ENCODE assay signal across 9 mouse cellular contexts in the genomic region with DNA sequence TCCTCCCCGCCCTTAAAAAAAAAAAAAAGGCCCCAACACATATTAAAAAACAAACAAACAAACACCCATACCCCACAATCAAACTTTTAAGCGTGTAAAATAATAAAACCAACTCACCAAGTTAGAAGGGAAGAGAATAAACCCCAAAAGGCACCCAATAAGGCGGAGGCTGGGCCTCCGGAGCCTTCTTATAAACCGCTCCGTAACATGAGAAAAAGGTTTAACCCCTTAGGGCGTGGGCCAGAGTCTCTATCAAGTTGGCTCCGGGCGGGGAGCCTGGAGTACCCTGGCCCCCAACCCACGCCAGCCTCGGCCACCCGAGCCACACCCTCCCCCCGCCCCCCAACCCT. TPM values are rescaled to one million over a fixed set of nuclear protein-coding genes. Genes with fewer than 3 reads are reported as not detected.
DNase-seq lines count a peak whose midpoint lies in the region; ATAC-seq and TF ChIP-seq lines count a peak whose summit lies in the region.
"Had no signal": no experiment of that assay in that cellular context is flagged by ENCODE, and none has a peak within 500 bp of the region (broad histone marks: within the 10 kb centered on the region; RNA-seq: fewer than 3 reads in every experiment).

No protein-coding gene starts in this region.

- H3K4me2 ChIP-seq in heart, embryonic 14.5 days (ENCODE audit: low read length), result peak overlapping the region; percentile 94
- H3K4me2 ChIP-seq in forebrain, embryonic 15.5 days (replicated peaks), result peak overlapping the region; percentile 86
- peak overlapping the region; percentile 95 for H3K4me2 ChIP-seq in liver, postnatal 0 days (ENCODE audit: low read depth, low read length)

- intact Hi-C loops in heart, postnatal 25 days (cut with DNase I), result no loop called here

- in situ Hi-C loops in ES-E14 (cut with MboI; ENCODE audit: low sequenced_read_pairs in 2 of 2, unreplicated experiment in 2 of 2), result no loop called here

- H3K4me3 ChIP-seq in heart, embryonic 14.5 days (ENCODE audit: control insufficient read depth in 1 of 2, insufficient read depth in 1 of 2, low read depth in 1 of 2, low read length in 2 of 2), result peak overlapping the region; percentile 73 to 97
- H3K4me3 ChIP-seq in ES-E14 (ENCODE audit: insufficient read depth in 1 of 2, low read depth in 1 of 2, low read length in 2 of 2, poor library complexity in 1 of 2, severe bottlenecking in 1 of 2), result peak overlapping the region; percentile 83 to 97
- H3K4me3 ChIP-seq in forebrain, embryonic 15.5 days, result peak overlapping the region; percentile 89
- peak overlapping the region; percentile 79 for H3K4me3 ChIP-seq in liver, postnatal 0 days (ENCODE audit: low read depth, low read length)

- peaks cover 9 to 16% of the 10 kb centered on the region in 2 experiments; a peak in 3 of 4 replicates for H3K4me1 ChIP-seq in heart, embryonic 14.5 days (ENCODE audit: control insufficient read depth in 2 of 2, insufficient read depth in 2 of 2, low read length in 2 of 2)
- peaks cover 2 to 19% of the 10 kb centered on the region in 2 experiments; a peak in 1 of 4 replicates for H3K4me1 ChIP-seq in ES-E14 (ENCODE audit: control insufficient read depth in 2 of 2, insufficient read depth in 2 of 2, low read length in 2 of 2, poor library complexity in 1 of 2)
- peaks cover 29% of the 10 kb centered on the region for H3K4me1 ChIP-seq in forebrain, embryonic 15.5 days
- peaks cover 28% of the 10 kb centered on the region for H3K4me1 ChIP-seq in liver, postnatal 0 days (ENCODE audit: insufficient read depth)

- no peak for TF ChIP-seq CTCF in liver, postnatal 0 days (IDR thresholded peaks at IDR 0.05; ENCODE audit: low read depth)

- H3K27me3 ChIP-seq in heart, embryonic 14.5 days (ENCODE audit: control insufficient read depth, insufficient read depth, low read length), result no peaks in the 10 kb centered on the region
- H3K27me3 ChIP-seq in forebrain, embryonic 15.5 days, result no peaks in the 10 kb centered on the region
- H3K27me3 ChIP-seq in liver, postnatal 0 days (ENCODE audit: insufficient read depth, low read length), result no peaks in the 10 kb centered on the region

- no peak for ATAC-seq in heart, embryonic 14.5 days (ENCODE audit: insufficient number of reproducible peaks, insufficient read depth, low FRiP score, low read depth)
- no peak; the same call in 1 of the 2 replicates for ATAC-seq in forebrain, embryonic 15.5 days (replicated peaks)
- ATAC-seq in liver, postnatal 0 days, result no peak; the same call in 1 of the 2 replicates

- WGBS in heart, embryonic 14.5 days, result under 1% methylated on average over 13 of the region's 13 CpGs
- under 1% methylated on average over 13 of the region's 13 CpGs for WGBS in forebrain, embryonic 15.5 days
- WGBS in liver, postnatal 0 days (ENCODE audit: insufficient replicate concordance), result under 1% methylated on average over 13 of the region's 13 CpGs

- H3K9me3 ChIP-seq in heart, embryonic 14.5 days (ENCODE audit: control insufficient read depth, low read length), result no peaks in the 10 kb centered on the region
- no peaks in the 10 kb centered on the region for H3K9me3 ChIP-seq in ES-E14 (ENCODE audit: control insufficient read depth, insufficient read depth, low read depth, low read length)
- H3K9me3 ChIP-seq in forebrain, embryonic 15.5 days, result no peaks in the 10 kb centered on the region
- no peaks in the 10 kb centered on the region for H3K9me3 ChIP-seq in liver, postnatal 0 days (ENCODE audit: low read length)

- no peak; the same call in 1 of the 2 replicates for TF ChIP-seq EP300 in liver, postnatal 0 days (IDR thresholded peaks at IDR 0.05; ENCODE audit: low read depth)

- no peak for DNase-seq in heart, postnatal 25 days (ENCODE audit: low spot score)
- no peak for DNase-seq in ES-E14 (ENCODE audit: low read depth, low spot score)
- DNase-seq in liver, postnatal 0 days, result no peak
- DNase-seq in adrenal gland, adult 18-20 months (ENCODE audit: low spot score in 2 of 2), result no peak
- no peak for DNase-seq in adrenal gland, adult 2 months
- no peak for DNase-seq in gastrocnemius, postnatal 10 days

- H3K27ac ChIP-seq in heart, embryonic 14.5 days (replicated peaks in 1 of 2; ENCODE audit: control insufficient read depth in 1 of 2, insufficient read depth in 1 of 2, low read depth in 2 of 2, low read length in 2 of 2), result peak overlapping the region; percentile 29 to 83; a peak in 3 of 4 replicates
- peak overlapping the region; percentile 41; the same call in 1 of the 2 replicates for H3K27ac ChIP-seq in ES-E14 (ENCODE audit: insufficient read depth, low read depth, low read length, poor library complexity, severe bottlenecking)
- H3K27ac ChIP-seq in forebrain, embryonic 15.5 days (replicated peaks), result peak overlapping the region; percentile 94
- peak overlapping the region; percentile 99 for H3K27ac ChIP-seq in liver, postnatal 0 days (ENCODE audit: low read depth)

- no peaks in the 10 kb centered on the region for H3K36me3 ChIP-seq in heart, embryonic 14.5 days (ENCODE audit: control insufficient read depth, insufficient read depth, low read length)
- H3K36me3 ChIP-seq in ES-E14 (ENCODE audit: control insufficient read depth, insufficient read depth, low read length, poor library complexity, severe bottlenecking), result no peaks in the 10 kb centered on the region; the same call in 1 of the 2 replicates
- H3K36me3 ChIP-seq in forebrain, embryonic 15.5 days, result no peaks in the 10 kb centered on the region
- H3K36me3 ChIP-seq in liver, postnatal 0 days (replicated peaks; ENCODE audit: insufficient read depth, low read length), result no peaks in the 10 kb centered on the region; the same call in 1 of the 2 replicates

- H3K9ac ChIP-seq in heart, embryonic 14.5 days (ENCODE audit: low read length), result peak overlapping the region; percentile 83
- H3K9ac ChIP-seq in ES-E14 (ENCODE audit: insufficient read depth, low read depth, low read length, poor library complexity, severe bottlenecking), result peak overlapping the region; percentile 89
- peak overlapping the region; percentile 80 for H3K9ac ChIP-seq in forebrain, embryonic 15.5 days (replicated peaks)
- H3K9ac ChIP-seq in liver, postnatal 0 days (replicated peaks), result peak overlapping the region; percentile 86

TF ChIP-seq in ES-E14, 5 proteins besides CTCF, POLR2A, EP300 and RAD21:
- TF ChIP-seq MAFK (IDR thresholded peaks at IDR 0.05; ENCODE audit: insufficient read depth, low read depth, low read length) (no peak), HCFC1 (IDR thresholded peaks at IDR 0.05; ENCODE audit: borderline replicate concordance, insufficient read depth, low read length) (no peak), ZNF384 (IDR thresholded peaks at IDR 0.05; ENCODE audit: low read depth, low read length) (0 out of 2 replicates have a peak, but pooled peaks have one; percentile 30)

RNA-seq across cellular contexts. Expression of a gene that starts 0.4 kb away (rescaled TPM):
- 3.3 and 3.7 TPM in 2 replicates for polyA plus RNA-seq in heart, embryonic 14.5 days (2014; fragmentation: Nextera tagmentation; extraction: Ambion mirVana)
- total RNA-seq in heart, postnatal 25 days (2021), result 1 to 10 TPM; 1.3 to 1.9 TPM
- total RNA-seq in ES-E14 (2012; rRNA removed), result 1.0 and 1.4 TPM in 2 replicates
- polyA plus RNA-seq in forebrain, embryonic 15.5 days (2015; fragmentation: Nextera tagmentation; extraction: Ambion mirVana), result 4.0 and 6.0 TPM in 2 replicates
- polyA plus RNA-seq in liver, postnatal 0 days (2015; fragmentation: Nextera tagmentation; extraction: Ambion mirVana), result 11.8 and 13.1 TPM in 2 replicates
- 1 to 10 TPM; 5.6 to 6.3 TPM for total RNA-seq in adrenal gland, adult 18-20 months (2021)
- 1 to 10 TPM; 5.4 TPM for total RNA-seq in adrenal gland, adult 2 months (2021)
- 4.5 and 4.8 TPM in 2 replicates for polyA plus RNA-seq in adrenal gland, adult 2 months (2012; rRNA removed)
- 10 to 100 TPM in 1 of 2 experiments, 1 to 10 TPM in 1; 9.3 to 12.3 TPM for total RNA-seq in gastrocnemius, postnatal 10 days (2021)

RNA-seq across cellular contexts. Expression of a gene that starts 0.6 kb away (rescaled TPM):
- 7.3 TPM in 2 replicates for polyA plus RNA-seq in heart, embryonic 14.5 days (2014; fragmentation: Nextera tagmentation; extraction: Ambion mirVana)
- 1 to 10 TPM; 7.7 to 8.8 TPM for total RNA-seq in heart, postnatal 25 days (2021)
- 25.5 and 26.8 TPM in 2 replicates for total RNA-seq in ES-E14 (2012; rRNA removed)
- polyA plus RNA-seq in forebrain, embryonic 15.5 days (2015; fragmentation: Nextera tagmentation; extraction: Ambion mirVana), result 3.7 and 5.1 TPM in 2 replicates
- 18.8 and 19.0 TPM in 2 replicates for polyA plus RNA-seq in liver, postnatal 0 days (2015; fragmentation: Nextera tagmentation; extraction: Ambion mirVana)
- total RNA-seq in adrenal gland, adult 18-20 months (2021), result under 1 TPM; 0.63 to 0.90 TPM
- under 1 TPM; 0.66 to 0.78 TPM for total RNA-seq in adrenal gland, adult 2 months (2021)
- polyA plus RNA-seq in adrenal gland, adult 2 months (2012; rRNA removed), result 0.33 and 0.45 TPM in 2 replicates
- 10 to 100 TPM; 18.6 to 20.8 TPM for total RNA-seq in gastrocnemius, postnatal 10 days (2021)

RNA-seq across cellular contexts. Expression of a gene that starts 47.0 kb away (rescaled TPM):
- polyA plus RNA-seq in heart, embryonic 14.5 days (2014; fragmentation: Nextera tagmentation; extraction: Ambion mirVana), result 38.7 and 39.7 TPM in 2 replicates
- total RNA-seq in heart, postnatal 25 days (2021), result 10 to 100 TPM; 51.4 to 60.5 TPM
- 14.1 and 20.1 TPM in 2 replicates for total RNA-seq in ES-E14 (2012; rRNA removed)
- polyA plus RNA-seq in forebrain, embryonic 15.5 days (2015; fragmentation: Nextera tagmentation; extraction: Ambion mirVana), result 67.3 and 72.6 TPM in 2 replicates
- 9.4 and 11.0 TPM in 2 replicates for polyA plus RNA-seq in liver, postnatal 0 days (2015; fragmentation: Nextera tagmentation; extraction: Ambion mirVana)
- total RNA-seq in adrenal gland, adult 18-20 months (2021), result 10 to 100 TPM; 39.7 to 40.8 TPM
- total RNA-seq in adrenal gland, adult 2 months (2021), result 10 to 100 TPM; 41.8 to 43.2 TPM
- polyA plus RNA-seq in adrenal gland, adult 2 months (2012; rRNA removed), result 13.1 and 17.4 TPM in 2 replicates
- 10 to 100 TPM; 48.8 to 49.5 TPM for total RNA-seq in gastrocnemius, postnatal 10 days (2021)

RNA-seq across cellular contexts. Expression of a gene that starts 59.1 kb away (rescaled TPM):
- not detected in 2 replicates for polyA plus RNA-seq in heart, embryonic 14.5 days (2014; fragmentation: Nextera tagmentation; extraction: Ambion mirVana)
- total RNA-seq in heart, postnatal 25 days (2021), result not detected
- not detected in 2 replicates for total RNA-seq in ES-E14 (2012; rRNA removed)
- polyA plus RNA-seq in forebrain, embryonic 15.5 days (2015; fragmentation: Nextera tagmentation; extraction: Ambion mirVana), result not detected in 2 replicates
- not detected in 2 replicates for polyA plus RNA-seq in liver, postnatal 0 days (2015; fragmentation: Nextera tagmentation; extraction: Ambion mirVana)
- not detected for total RNA-seq in adrenal gland, adult 18-20 months (2021)
- not detected for total RNA-seq in adrenal gland, adult 2 months (2021)
- polyA plus RNA-seq in adrenal gland, adult 2 months (2012; rRNA removed), result not detected in 2 replicates
- total RNA-seq in gastrocnemius, postnatal 10 days (2021), result not detected
- total RNA-seq: layer of hippocampus, postnatal 25 days had no signal

Comparison
In these comparisons a context has a peak if more than half of its experiments do, and no peak if none do; other contexts are left out.
1. H3K27ac ChIP-seq: peak in every context shown above with its lines; median percentile 99 in liver, postnatal 0 days; 94 in forebrain, embryonic 15.5 days; 56 in heart, embryonic 14.5 days; 41 in ES-E14.
2. RNA of a gene that starts 0.6 kb away (total RNA-seq): 25.5 to 26.8 TPM in ES-E14, 18.6 to 20.8 TPM in gastrocnemius, postnatal 10 days and 7.7 to 8.8 TPM in heart, postnatal 25 days; 0.63 to 0.90 TPM in adrenal gland, adult 18-20 months and 0.66 to 0.78 TPM in adrenal gland, adult 2 months; every median in the first group is over 4 times any median in the second.
3. Peak in every context shown above with its lines, with median percentiles within 50 percentile points of each other: H3K4me2 ChIP-seq, H3K4me3 ChIP-seq and H3K9ac ChIP-seq.